Mouse (Mus musculus): Measurements from ENCODE around the gene Nup133. TPM values are rescaled to one million over a fixed set of nuclear protein-coding genes. Genes with fewer than 3 reads are reported as not detected.

Nup133 gene
- polyA plus RNA-seq, 1 experiment from 2014 or later, result 30.4 TPM

GRCm38 (mm10) chr8:123858941-123859647 is 90.0 kb downstream of the Nup133 start:
- H3K4me1 ChIP-seq (ENCODE audit: control insufficient read depth, insufficient read depth, low read length), result no peaks in the 10 kb centered on the region
- peak overlapping the region; percentile 75 for H3K9ac ChIP-seq (ENCODE audit: low read depth, low read length)
- H3K27ac ChIP-seq (replicated peaks; ENCODE audit: low read depth, low read length), result peak overlapping the region; percentile 28; the same call in 1 of the 2 replicates
- ATAC-seq (ENCODE audit: low read depth) (peak; percentile 98), DNase-seq (ENCODE audit: low spot score) (peak; percentile 96)
- H3K36me3 ChIP-seq (ENCODE audit: control insufficient read depth, insufficient read depth, low read length), result no peaks in the 10 kb centered on the region
- H3K4me2 ChIP-seq (ENCODE audit: low read depth, low read length), result peak overlapping the region; percentile 95
- WGBS, result 0% methylated on average over 43 of the region's 79 CpGs
- H3K9me3 ChIP-seq (ENCODE audit: control insufficient read depth, low read length), result no peaks in the 10 kb centered on the region
- peaks cover 3% of the 10 kb centered on the region; the same call in 1 of the 2 replicates for H3K27me3 ChIP-seq (replicated peaks; ENCODE audit: control insufficient read depth, insufficient read depth, low read length)
- H3K4me3 ChIP-seq (ENCODE audit: low read depth, low read length), result peak overlapping the region; percentile 88

DNA sequence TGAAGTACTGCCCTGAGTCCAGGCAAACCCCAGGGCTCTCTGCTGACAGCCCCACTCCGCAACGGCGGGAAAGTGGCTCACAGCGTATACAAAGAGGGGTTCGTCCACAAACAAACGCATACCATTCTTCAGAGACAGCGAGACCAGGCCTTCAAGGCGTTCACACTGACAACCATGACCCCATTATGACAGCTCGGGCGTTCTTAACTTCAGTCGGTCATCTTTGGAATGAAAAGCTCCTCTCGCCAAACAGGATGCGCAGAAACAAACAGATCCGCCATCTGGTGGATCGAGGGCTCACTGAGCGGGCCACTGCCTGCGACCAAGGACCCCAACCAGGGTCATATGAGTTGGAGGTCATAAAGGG is 90.5 kb downstream of the Nup133 start:
- ATAC-seq (ENCODE audit: low read depth), result no peak
- H3K4me1 ChIP-seq (ENCODE audit: control insufficient read depth, insufficient read depth, low read length), result no peaks in the 10 kb centered on the region
- H3K27me3 ChIP-seq (replicated peaks; ENCODE audit: control insufficient read depth, insufficient read depth, low read length), result peaks cover 3% of the 10 kb centered on the region; the same call in 1 of the 2 replicates
- H3K9me3 ChIP-seq (ENCODE audit: control insufficient read depth, low read length), result no peaks in the 10 kb centered on the region
- 2% methylated on average over 17 of the region's 17 CpGs for WGBS
- peak overlapping the region; percentile 75 for H3K9ac ChIP-seq (ENCODE audit: low read depth, low read length)
- no peak for DNase-seq (ENCODE audit: low spot score)
- no peak overlapping the region for H3K27ac ChIP-seq (replicated peaks; ENCODE audit: low read depth, low read length)
- peak overlapping the region; percentile 88 for H3K4me3 ChIP-seq (ENCODE audit: low read depth, low read length)
- H3K4me2 ChIP-seq (ENCODE audit: low read depth, low read length), result peak overlapping the region; percentile 95
- no peaks in the 10 kb centered on the region for H3K36me3 ChIP-seq (ENCODE audit: control insufficient read depth, insufficient read depth, low read length)

- DNase-seq (ENCODE audit: low spot score), result no peak
- H3K27ac ChIP-seq (replicated peaks; ENCODE audit: low read depth, low read length), result no peak overlapping the region
- WGBS, result 58% methylated on average over 3 of the region's 3 CpGs
- no peak overlapping the region for H3K4me2 ChIP-seq (ENCODE audit: low read depth, low read length)
- H3K27me3 ChIP-seq (replicated peaks; ENCODE audit: control insufficient read depth, insufficient read depth, low read length), result peaks cover 3% of the 10 kb centered on the region; the same call in 1 of the 2 replicates
- no peak for ATAC-seq (ENCODE audit: low read depth)
- no peak overlapping the region for H3K9ac ChIP-seq (ENCODE audit: low read depth, low read length)
- no peaks in the 10 kb centered on the region for H3K9me3 ChIP-seq (ENCODE audit: control insufficient read depth, low read length)
- no peak overlapping the region for H3K4me3 ChIP-seq (ENCODE audit: low read depth, low read length)
- no peaks in the 10 kb centered on the region for H3K36me3 ChIP-seq (ENCODE audit: control insufficient read depth, insufficient read depth, low read length)
- no peaks in the 10 kb centered on the region for H3K4me1 ChIP-seq (ENCODE audit: control insufficient read depth, insufficient read depth, low read length)
Measured at GRCm38 (mm10) chr8:123857361-123857760, 91.7 kb downstream of the Nup133 start.

DNA sequence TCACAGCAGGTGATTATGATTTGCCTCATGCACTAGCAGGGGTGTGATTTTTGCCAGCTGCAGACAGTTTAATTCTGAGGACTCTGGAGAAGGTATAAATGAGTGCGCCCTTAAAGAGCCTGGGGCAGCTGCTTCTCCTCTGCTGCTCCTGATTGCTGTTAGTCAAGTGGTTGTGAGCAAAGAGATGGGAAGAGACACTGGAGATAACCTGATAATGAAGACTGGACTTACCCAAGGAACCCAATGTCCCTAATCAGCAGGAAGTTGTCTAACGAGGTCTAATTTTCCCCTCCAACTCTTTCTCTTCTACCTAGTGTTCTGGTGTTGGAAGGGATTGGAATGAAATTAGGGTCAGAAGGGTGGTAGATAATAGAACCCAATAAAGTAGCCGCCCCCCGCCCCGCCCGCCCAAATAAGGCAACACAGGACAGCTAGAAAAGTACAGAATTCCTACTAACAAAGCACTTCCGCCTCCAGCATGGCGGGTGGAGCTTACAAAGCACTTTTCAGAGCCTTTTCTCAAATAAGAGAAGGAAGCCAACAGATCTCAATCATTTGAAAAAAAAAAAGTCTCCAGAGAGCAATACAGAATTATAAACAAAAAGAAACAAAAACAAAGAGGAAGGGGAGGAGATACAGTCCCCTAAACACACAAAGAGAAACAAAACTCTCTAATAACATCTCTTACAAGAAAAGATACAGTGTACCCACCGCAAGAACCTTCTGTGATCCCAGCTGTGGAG is 94.2 kb downstream of the Nup133 start:
- no peak for DNase-seq (ENCODE audit: low spot score)
- Histone ChIP-seq H3K4me3 (ENCODE audit: low read depth, low read length) (no peak overlapping the region), H3K4me2 (ENCODE audit: low read depth, low read length) (no peak overlapping the region), H3K9ac (ENCODE audit: low read depth, low read length) (no peak overlapping the region), H3K9me3 (ENCODE audit: control insufficient read depth, low read length) (no peaks in the 10 kb centered on the region), H3K27ac (replicated peaks; ENCODE audit: low read depth, low read length) (no peak overlapping the region), H3K36me3 (ENCODE audit: control insufficient read depth, insufficient read depth, low read length) (no peaks in the 10 kb centered on the region), H3K27me3 (replicated peaks; ENCODE audit: control insufficient read depth, insufficient read depth, low read length) (no peaks in the 10 kb centered on the region), H3K4me1 (ENCODE audit: control insufficient read depth, insufficient read depth, low read length) (no peaks in the 10 kb centered on the region)
- 89% methylated on average over 9 of the region's 9 CpGs for WGBS
- ATAC-seq (ENCODE audit: low read depth), result no peak

DNA sequence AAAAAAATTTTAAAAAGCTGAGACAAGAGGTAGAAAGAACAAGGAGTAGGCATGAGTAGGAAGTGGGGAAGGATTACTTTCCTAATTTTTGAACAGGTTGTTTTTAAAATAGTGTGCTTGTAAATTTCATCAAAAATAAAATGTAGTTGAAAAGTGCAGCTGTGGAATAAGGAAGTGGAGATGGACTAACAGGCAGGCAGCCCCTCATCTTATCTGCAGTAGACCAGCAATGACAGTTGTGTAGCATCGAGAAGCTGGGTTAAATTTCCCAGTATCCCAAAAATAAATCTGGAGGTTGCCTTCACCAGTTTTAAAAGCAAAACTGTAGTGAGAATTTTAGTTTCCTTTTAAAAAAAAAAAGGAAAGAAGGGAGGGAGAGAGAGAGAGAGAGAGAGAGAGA is 94.8 kb downstream of the Nup133 start:
- Histone ChIP-seq H3K9ac (ENCODE audit: low read depth, low read length) (no peak overlapping the region), H3K27ac (replicated peaks; ENCODE audit: low read depth, low read length) (no peak overlapping the region), H3K36me3 (ENCODE audit: control insufficient read depth, insufficient read depth, low read length) (no peaks in the 10 kb centered on the region), H3K9me3 (ENCODE audit: control insufficient read depth, low read length) (no peaks in the 10 kb centered on the region), H3K27me3 (replicated peaks; ENCODE audit: control insufficient read depth, insufficient read depth, low read length) (no peaks in the 10 kb centered on the region), H3K4me3 (ENCODE audit: low read depth, low read length) (no peak overlapping the region), H3K4me2 (ENCODE audit: low read depth, low read length) (no peak overlapping the region), H3K4me1 (ENCODE audit: control insufficient read depth, insufficient read depth, low read length) (no peaks in the 10 kb centered on the region)
- no peak for DNase-seq (ENCODE audit: low spot score)
- 97% methylated on average over 1 of the region's 1 CpGs for WGBS
- ATAC-seq (ENCODE audit: low read depth), result no peak

GRCm38 (mm10) chr8:123851590-123851989 is 97.5 kb downstream of the Nup133 start:
- 71% methylated on average over 5 of the region's 5 CpGs for WGBS
- DNase-seq (ENCODE audit: low spot score) (no peak), ATAC-seq (ENCODE audit: low read depth) (no peak)
- no peak overlapping the region for H3K4me3 ChIP-seq (ENCODE audit: low read depth, low read length)
- H3K27ac ChIP-seq (replicated peaks; ENCODE audit: low read depth, low read length), result no peak overlapping the region
- H3K36me3 ChIP-seq (ENCODE audit: control insufficient read depth, insufficient read depth, low read length), result no peaks in the 10 kb centered on the region
- H3K4me2 ChIP-seq (ENCODE audit: low read depth, low read length), result no peak overlapping the region
- no peaks in the 10 kb centered on the region for H3K9me3 ChIP-seq (ENCODE audit: control insufficient read depth, low read length)
- H3K9ac ChIP-seq (ENCODE audit: low read depth, low read length), result no peak overlapping the region
- no peaks in the 10 kb centered on the region for H3K27me3 ChIP-seq (replicated peaks; ENCODE audit: control insufficient read depth, insufficient read depth, low read length)
- H3K4me1 ChIP-seq (ENCODE audit: control insufficient read depth, insufficient read depth, low read length), result no peaks in the 10 kb centered on the region

- ATAC-seq (ENCODE audit: low read depth) (no peak), DNase-seq (ENCODE audit: low spot score) (no peak)
- H3K9me3 ChIP-seq (ENCODE audit: control insufficient read depth, low read length), result no peaks in the 10 kb centered on the region
- H3K4me1 ChIP-seq (ENCODE audit: control insufficient read depth, insufficient read depth, low read length), result no peaks in the 10 kb centered on the region
- H3K4me2 ChIP-seq (ENCODE audit: low read depth, low read length), result no peak overlapping the region
- H3K27me3 ChIP-seq (replicated peaks; ENCODE audit: control insufficient read depth, insufficient read depth, low read length), result no peaks in the 10 kb centered on the region
- H3K4me3 ChIP-seq (ENCODE audit: low read depth, low read length), result no peak overlapping the region
- H3K36me3 ChIP-seq (ENCODE audit: control insufficient read depth, insufficient read depth, low read length), result no peaks in the 10 kb centered on the region
- WGBS, result 84% methylated on average over 4 of the region's 4 CpGs
- H3K9ac ChIP-seq (ENCODE audit: low read depth, low read length), result no peak overlapping the region
- no peak overlapping the region for H3K27ac ChIP-seq (replicated peaks; ENCODE audit: low read depth, low read length)
Measured at GRCm38 (mm10) chr8:123849352-123849751, 99.7 kb downstream of the Nup133 start.

DNA sequence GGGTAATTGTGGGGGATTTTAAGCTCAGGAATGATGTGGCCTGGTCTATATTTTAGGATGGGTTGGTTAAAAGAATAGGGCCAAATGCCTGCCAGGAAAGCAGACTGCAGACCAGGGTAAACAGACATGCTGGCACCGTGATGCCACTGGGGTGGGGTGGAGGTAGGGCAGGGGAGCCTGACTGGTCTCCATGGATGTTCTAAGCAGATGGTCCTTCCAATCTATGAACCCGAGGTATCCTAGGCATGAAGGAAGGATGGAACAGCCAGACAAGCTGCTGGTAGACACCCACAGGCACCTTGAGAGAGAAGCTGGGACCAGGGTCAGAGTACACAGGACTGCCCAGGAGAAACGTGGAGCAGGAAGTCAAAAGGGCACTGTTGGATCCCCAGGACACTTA is 101.5 kb downstream of the Nup133 start:
- Histone ChIP-seq H3K9me3 (ENCODE audit: control insufficient read depth, low read length) (no peaks in the 10 kb centered on the region), H3K9ac (ENCODE audit: low read depth, low read length) (no peak overlapping the region), H3K36me3 (ENCODE audit: control insufficient read depth, insufficient read depth, low read length) (no peaks in the 10 kb centered on the region), H3K4me2 (ENCODE audit: low read depth, low read length) (no peak overlapping the region), H3K4me3 (ENCODE audit: low read depth, low read length) (no peak overlapping the region), H3K4me1 (ENCODE audit: control insufficient read depth, insufficient read depth, low read length) (no peaks in the 10 kb centered on the region), H3K27ac (replicated peaks; ENCODE audit: low read depth, low read length) (no peak overlapping the region), H3K27me3 (replicated peaks; ENCODE audit: control insufficient read depth, insufficient read depth, low read length) (no peaks in the 10 kb centered on the region)
- DNase-seq (ENCODE audit: low spot score), result no peak
- ATAC-seq (ENCODE audit: low read depth), result no peak
- 64% methylated on average over 3 of the region's 3 CpGs for WGBS
